Mouse (Mus musculus): Measurements from ENCODE around the gene C9. TPM values are rescaled to one million over a fixed set of nuclear protein-coding genes. Genes with fewer than 3 reads are reported as not detected.

The C9 gene
- not detected in 2 replicates for polyA plus RNA-seq (2015; fragmentation: Nextera tagmentation; extraction: Ambion mirVana)

GRCm38 (mm10) chr15:6445135-6445534 lies at the start of gene C9:
TSS of gene C9 (plus strand) at chr15:6445327.
- Histone ChIP-seq H3K27ac (ENCODE audit: low read length) (no peak within 1 kb of the TSS), H3K36me3 (ENCODE audit: control insufficient read depth, insufficient read depth) (0 out of 2 replicates have a peak, but pooled peaks cover 2% of the 10 kb centered on the region), H3K9me3 (replicated peaks; ENCODE audit: control insufficient read depth, low read length) (no peaks in the 10 kb centered on the region), H3K27me3 (ENCODE audit: control insufficient read depth, insufficient read depth, low read length) (no peaks in the 10 kb centered on the region), H3K4me1 (ENCODE audit: control insufficient read depth, insufficient read depth, low read length) (0 out of 2 replicates have a peak, but pooled peaks cover 2% of the 10 kb centered on the region), H3K4me3 (ENCODE audit: low read length) (no peak within 1 kb of the TSS), H3K4me2 (ENCODE audit: low read depth, low read length) (no peak within 1 kb of the TSS), H3K9ac (ENCODE audit: low read length) (no peak within 1 kb of the TSS)
- 54% methylated on average over 2 of the region's 2 CpGs for WGBS
- ATAC-seq (replicated peaks; ENCODE audit: extremely low read depth, insufficient read depth, low FRiP score): no peak

- Histone ChIP-seq H3K27ac (ENCODE audit: low read length) (no peak overlapping the region), H3K9ac (ENCODE audit: low read length) (no peak overlapping the region), H3K4me2 (ENCODE audit: low read depth, low read length) (no peak overlapping the region), H3K27me3 (ENCODE audit: control insufficient read depth, insufficient read depth, low read length) (no peaks in the 10 kb centered on the region), H3K4me1 (ENCODE audit: control insufficient read depth, insufficient read depth, low read length) (no peaks in the 10 kb centered on the region), H3K9me3 (replicated peaks; ENCODE audit: control insufficient read depth, low read length) (no peaks in the 10 kb centered on the region), H3K4me3 (ENCODE audit: low read length) (no peak overlapping the region), H3K36me3 (ENCODE audit: control insufficient read depth, insufficient read depth) (no peaks in the 10 kb centered on the region)
- 87% methylated on average over 4 of the region's 4 CpGs for WGBS
- ATAC-seq (replicated peaks; ENCODE audit: extremely low read depth, insufficient read depth, low FRiP score): no peak
Observed at GRCm38 (mm10) chr15:6398211-6398610, 46.9 kb upstream of the C9 start.

DNA sequence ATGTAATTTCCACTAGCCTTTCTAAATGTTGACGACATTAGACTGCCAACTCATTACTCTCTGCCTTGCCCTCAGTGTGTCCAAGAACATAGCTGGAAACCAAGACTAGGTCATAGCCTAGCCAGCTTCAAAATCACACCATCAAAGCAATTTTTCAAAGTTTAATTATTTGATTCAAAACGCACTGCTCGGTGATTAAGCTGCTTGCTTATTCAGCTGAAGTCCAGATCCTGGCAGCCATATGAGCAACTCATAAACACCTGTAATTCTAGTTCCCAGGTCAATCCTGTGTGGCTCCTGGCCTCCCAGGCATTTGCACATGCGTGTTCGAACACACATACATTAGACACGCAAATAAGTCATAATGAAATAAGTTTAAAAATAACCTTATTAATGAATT lies 46.2 kb upstream of the C9 start:
- Histone ChIP-seq H3K4me2 (ENCODE audit: low read depth, low read length) (no peak overlapping the region), H3K36me3 (ENCODE audit: control insufficient read depth, insufficient read depth) (no peaks in the 10 kb centered on the region), H3K27ac (ENCODE audit: low read length) (no peak overlapping the region), H3K9ac (ENCODE audit: low read length) (no peak overlapping the region), H3K4me3 (ENCODE audit: low read length) (no peak overlapping the region), H3K4me1 (ENCODE audit: control insufficient read depth, insufficient read depth, low read length) (no peaks in the 10 kb centered on the region), H3K9me3 (replicated peaks; ENCODE audit: control insufficient read depth, low read length) (no peaks in the 10 kb centered on the region), H3K27me3 (ENCODE audit: control insufficient read depth, insufficient read depth, low read length) (no peaks in the 10 kb centered on the region)
- WGBS: 87% methylated on average over 6 of the region's 6 CpGs
- ATAC-seq (replicated peaks; ENCODE audit: extremely low read depth, insufficient read depth, low FRiP score): no peak

DNA sequence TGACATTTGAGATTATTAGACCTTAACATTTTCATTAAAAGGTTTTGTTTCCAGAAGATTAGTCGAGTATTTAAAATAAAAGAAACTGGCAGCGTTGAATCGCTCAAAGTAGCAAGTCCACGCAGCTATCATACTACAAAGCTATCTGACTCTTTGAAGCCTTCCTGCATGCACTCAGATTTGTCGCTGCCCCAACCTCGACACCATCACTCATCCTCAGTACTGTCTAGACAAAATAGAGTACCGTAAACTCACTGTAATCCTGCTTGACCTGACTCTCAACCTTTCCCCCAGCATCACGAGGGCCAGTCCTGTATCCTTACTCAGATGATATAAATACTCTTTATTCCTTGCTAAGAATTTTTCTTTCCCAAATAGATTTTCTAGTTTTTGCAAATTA lies 45.0 kb upstream of the C9 start:
- Histone ChIP-seq H3K4me1 (ENCODE audit: control insufficient read depth, insufficient read depth, low read length) (no peaks in the 10 kb centered on the region), H3K9me3 (replicated peaks; ENCODE audit: control insufficient read depth, low read length) (no peaks in the 10 kb centered on the region), H3K36me3 (ENCODE audit: control insufficient read depth, insufficient read depth) (no peaks in the 10 kb centered on the region), H3K9ac (ENCODE audit: low read length) (no peak overlapping the region), H3K27ac (ENCODE audit: low read length) (no peak overlapping the region), H3K4me3 (ENCODE audit: low read length) (no peak overlapping the region), H3K27me3 (ENCODE audit: control insufficient read depth, insufficient read depth, low read length) (no peaks in the 10 kb centered on the region), H3K4me2 (ENCODE audit: low read depth, low read length) (no peak overlapping the region)
- no peak for ATAC-seq (replicated peaks; ENCODE audit: extremely low read depth, insufficient read depth, low FRiP score)
- WGBS: 56% methylated on average over 8 of the region's 8 CpGs

DNA sequence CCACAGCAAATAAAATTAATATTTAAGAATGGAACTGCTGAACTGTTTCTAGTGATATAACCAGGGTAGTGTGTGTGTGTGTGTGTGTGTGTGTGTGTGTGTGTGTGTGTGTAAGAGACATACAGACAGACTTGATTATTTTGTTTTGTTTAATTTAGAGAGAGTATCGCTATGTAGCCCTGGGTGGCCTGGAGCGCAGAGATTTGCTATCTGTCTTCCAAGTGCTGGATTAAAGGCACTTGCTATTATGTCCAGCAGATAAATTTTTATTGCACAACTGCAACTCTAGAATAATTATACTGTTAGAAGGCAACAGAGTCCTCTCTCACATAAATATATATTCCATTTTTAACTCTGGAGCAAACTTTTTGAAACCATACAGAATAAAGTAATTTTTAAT lies 42.7 kb upstream of the C9 start:
- no peak overlapping the region for H3K27ac ChIP-seq (ENCODE audit: low read length)
- WGBS: 78% methylated on average over 2 of the region's 2 CpGs
- H3K4me3 ChIP-seq (ENCODE audit: low read length): no peak overlapping the region
- ATAC-seq (replicated peaks; ENCODE audit: extremely low read depth, insufficient read depth, low FRiP score): no peak
- no peaks in the 10 kb centered on the region for H3K4me1 ChIP-seq (ENCODE audit: control insufficient read depth, insufficient read depth, low read length)
- no peaks in the 10 kb centered on the region for H3K9me3 ChIP-seq (replicated peaks; ENCODE audit: control insufficient read depth, low read length)
- H3K4me2 ChIP-seq (ENCODE audit: low read depth, low read length): no peak overlapping the region
- no peak overlapping the region for H3K9ac ChIP-seq (ENCODE audit: low read length)
- no peaks in the 10 kb centered on the region for H3K27me3 ChIP-seq (ENCODE audit: control insufficient read depth, insufficient read depth, low read length)
- H3K36me3 ChIP-seq (ENCODE audit: control insufficient read depth, insufficient read depth): no peaks in the 10 kb centered on the region

DNA sequence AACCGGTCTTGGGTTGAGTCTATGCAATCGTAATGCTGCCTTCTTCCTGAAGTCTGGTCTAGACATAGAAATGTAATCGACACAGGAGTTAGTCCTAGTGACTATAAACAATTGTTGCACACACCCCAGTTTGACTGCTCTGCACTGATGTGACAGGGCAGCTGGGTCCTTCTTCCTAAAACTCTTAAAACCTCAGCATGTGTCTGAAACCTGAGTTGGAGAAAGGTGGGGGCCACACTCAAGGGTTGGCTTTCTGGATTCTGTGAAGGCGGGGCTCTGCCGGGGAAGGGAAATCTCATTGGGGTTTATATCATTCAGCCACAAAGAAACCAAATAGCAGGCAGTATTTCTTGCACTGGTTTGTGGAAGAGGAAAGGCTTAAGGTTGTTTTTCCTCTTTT lies 41.0 kb upstream of the C9 start:
- no peaks in the 10 kb centered on the region for H3K36me3 ChIP-seq (ENCODE audit: control insufficient read depth, insufficient read depth)
- H3K4me3 ChIP-seq (ENCODE audit: low read length): no peak overlapping the region
- 91% methylated on average over 5 of the region's 5 CpGs for WGBS
- no peak overlapping the region for H3K4me2 ChIP-seq (ENCODE audit: low read depth, low read length)
- no peaks in the 10 kb centered on the region for H3K4me1 ChIP-seq (ENCODE audit: control insufficient read depth, insufficient read depth, low read length)
- H3K27ac ChIP-seq (ENCODE audit: low read length): no peak overlapping the region
- no peak for ATAC-seq (replicated peaks; ENCODE audit: extremely low read depth, insufficient read depth, low FRiP score)
- H3K9ac ChIP-seq (ENCODE audit: low read length): no peak overlapping the region
- no peaks in the 10 kb centered on the region for H3K9me3 ChIP-seq (replicated peaks; ENCODE audit: control insufficient read depth, low read length)
- no peaks in the 10 kb centered on the region for H3K27me3 ChIP-seq (ENCODE audit: control insufficient read depth, insufficient read depth, low read length)

GRCm38 (mm10) chr15:6406771-6407170 lies 38.4 kb upstream of the C9 start:
- no peaks in the 10 kb centered on the region for H3K36me3 ChIP-seq (ENCODE audit: control insufficient read depth, insufficient read depth)
- 82% methylated on average over 6 of the region's 6 CpGs for WGBS
- H3K4me1 ChIP-seq (ENCODE audit: control insufficient read depth, insufficient read depth, low read length): no peaks in the 10 kb centered on the region
- H3K9ac ChIP-seq (ENCODE audit: low read length): no peak overlapping the region
- H3K27me3 ChIP-seq (ENCODE audit: control insufficient read depth, insufficient read depth, low read length): no peaks in the 10 kb centered on the region
- no peak overlapping the region for H3K4me3 ChIP-seq (ENCODE audit: low read length)
- H3K27ac ChIP-seq (ENCODE audit: low read length): no peak overlapping the region
- ATAC-seq (replicated peaks; ENCODE audit: extremely low read depth, insufficient read depth, low FRiP score): no peak
- H3K9me3 ChIP-seq (replicated peaks; ENCODE audit: control insufficient read depth, low read length): no peaks in the 10 kb centered on the region
- H3K4me2 ChIP-seq (ENCODE audit: low read depth, low read length): no peak overlapping the region

DNA sequence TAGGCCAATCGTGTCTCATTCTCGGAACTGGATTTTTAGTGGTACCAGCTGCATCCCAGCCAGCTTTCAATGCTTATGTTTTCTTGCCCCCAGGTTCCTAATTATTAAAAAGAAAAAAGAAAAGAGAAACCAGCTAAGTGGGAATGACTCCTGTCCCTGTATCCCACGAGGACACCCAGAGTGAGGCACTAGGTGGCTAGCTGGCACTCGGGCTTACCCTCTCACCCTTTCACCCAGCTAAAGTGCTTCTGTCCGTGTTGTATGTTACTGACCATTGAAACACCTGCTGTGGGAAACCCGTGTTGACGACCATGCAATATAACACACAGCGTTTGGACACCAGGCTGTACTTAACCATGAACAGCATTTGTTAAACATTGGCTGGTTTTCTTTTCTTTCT lies 36.1 kb upstream of the C9 start:
- Histone ChIP-seq H3K9me3 (replicated peaks; ENCODE audit: control insufficient read depth, low read length) (no peaks in the 10 kb centered on the region), H3K36me3 (ENCODE audit: control insufficient read depth, insufficient read depth) (no peaks in the 10 kb centered on the region), H3K4me3 (ENCODE audit: low read length) (no peak overlapping the region), H3K4me2 (ENCODE audit: low read depth, low read length) (no peak overlapping the region), H3K27ac (ENCODE audit: low read length) (no peak overlapping the region), H3K9ac (ENCODE audit: low read length) (no peak overlapping the region), H3K4me1 (ENCODE audit: control insufficient read depth, insufficient read depth, low read length) (peaks cover 4% of the 10 kb centered on the region; the same call in 1 of the 2 replicates), H3K27me3 (ENCODE audit: control insufficient read depth, insufficient read depth, low read length) (no peaks in the 10 kb centered on the region)
- 83% methylated on average over 8 of the region's 8 CpGs for whole genome bisulfite sequencing
- ATAC-seq (replicated peaks; ENCODE audit: extremely low read depth, insufficient read depth, low FRiP score): no peak

DNA sequence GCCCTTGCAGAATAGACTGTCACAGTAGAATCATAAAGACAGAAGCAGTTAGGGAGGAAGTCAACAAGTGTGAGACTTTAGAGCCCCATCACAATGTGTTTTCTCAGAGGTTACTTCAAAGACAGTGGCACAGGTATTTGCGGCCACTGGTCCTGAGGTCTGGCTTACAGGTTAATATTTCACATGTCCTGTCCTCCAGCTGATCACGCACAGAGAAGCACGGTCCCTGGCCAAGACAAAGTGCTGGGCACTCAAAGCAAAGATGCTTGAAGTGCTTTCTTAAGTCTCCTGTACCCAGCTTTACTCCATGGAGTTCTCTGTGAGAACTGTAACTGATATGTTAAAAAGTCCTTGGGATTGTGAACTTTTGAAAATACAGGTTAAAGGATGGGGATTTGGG lies 35.0 kb upstream of the C9 start:
- Histone ChIP-seq H3K4me3 (ENCODE audit: low read length) (no peak overlapping the region), H3K4me1 (ENCODE audit: control insufficient read depth, insufficient read depth, low read length) (peaks cover 4% of the 10 kb centered on the region; the same call in 1 of the 2 replicates), H3K27ac (ENCODE audit: low read length) (no peak overlapping the region), H3K9ac (ENCODE audit: low read length) (no peak overlapping the region), H3K4me2 (ENCODE audit: low read depth, low read length) (no peak overlapping the region), H3K27me3 (ENCODE audit: control insufficient read depth, insufficient read depth, low read length) (no peaks in the 10 kb centered on the region), H3K9me3 (replicated peaks; ENCODE audit: control insufficient read depth, low read length) (no peaks in the 10 kb centered on the region), H3K36me3 (ENCODE audit: control insufficient read depth, insufficient read depth) (no peaks in the 10 kb centered on the region)
- WGBS: 84% methylated on average over 3 of the region's 3 CpGs
- ATAC-seq (replicated peaks; ENCODE audit: extremely low read depth, insufficient read depth, low FRiP score): no peak

- no peak for ATAC-seq (replicated peaks; ENCODE audit: extremely low read depth, insufficient read depth, low FRiP score)
- WGBS: 75% methylated on average over 6 of the region's 6 CpGs
- Histone ChIP-seq H3K4me2 (ENCODE audit: low read depth, low read length) (no peak overlapping the region), H3K4me3 (ENCODE audit: low read length) (no peak overlapping the region), H3K27me3 (ENCODE audit: control insufficient read depth, insufficient read depth, low read length) (no peaks in the 10 kb centered on the region), H3K9ac (ENCODE audit: low read length) (no peak overlapping the region), H3K4me1 (ENCODE audit: control insufficient read depth, insufficient read depth, low read length) (peaks cover 4% of the 10 kb centered on the region; the same call in 1 of the 2 replicates), H3K9me3 (replicated peaks; ENCODE audit: control insufficient read depth, low read length) (no peaks in the 10 kb centered on the region), H3K27ac (ENCODE audit: low read length) (no peak overlapping the region), H3K36me3 (ENCODE audit: control insufficient read depth, insufficient read depth) (no peaks in the 10 kb centered on the region)
Observed at GRCm38 (mm10) chr15:6411334-6411733, 33.8 kb upstream of the C9 start.
